Mouse (Mus musculus) activated CD4-positive, CD25-positive, alpha-beta regulatory T cell, adult 4 months (primary cell): ENCODE measurements around the gene B3gntl1. TPM values are rescaled to one million over a fixed set of nuclear protein-coding genes. Genes with fewer than 3 reads are reported as not detected.

Experiments
- ATAC-seq: one replicate; pipeline ENCODE4 v1.8.0; 2017
- polyA plus RNA-seq, 2 experiments: library from polyadenylated mRNA; unstranded; fragments of 100-300 nt; shearing (Covaris generic); gene quantifications; one replicate each; pipeline ENCODE4 v1.2.1; 2017

Gene B3gntl1
- 10 to 100 TPM in 1 of 2 experiments, 1 to 10 TPM in 1; 8.4 to 11.3 TPM for polyA plus RNA-seq

GRCm38 (mm10) chr11:121672990-121673572 is at the start of gene B3gntl1:
Gene B3gntl1, minus strand, starts transcription at chr11:121673153.
- peak; percentile 100 for ATAC-seq

GRCm38 (mm10) chr11:121722434-121722833 is 49.5 kb upstream of the B3gntl1 start:
- ATAC-seq = no peak

GRCm38 (mm10) chr11:121720752-121721151 is 47.8 kb upstream of the B3gntl1 start:
- no peak for ATAC-seq

DNA sequence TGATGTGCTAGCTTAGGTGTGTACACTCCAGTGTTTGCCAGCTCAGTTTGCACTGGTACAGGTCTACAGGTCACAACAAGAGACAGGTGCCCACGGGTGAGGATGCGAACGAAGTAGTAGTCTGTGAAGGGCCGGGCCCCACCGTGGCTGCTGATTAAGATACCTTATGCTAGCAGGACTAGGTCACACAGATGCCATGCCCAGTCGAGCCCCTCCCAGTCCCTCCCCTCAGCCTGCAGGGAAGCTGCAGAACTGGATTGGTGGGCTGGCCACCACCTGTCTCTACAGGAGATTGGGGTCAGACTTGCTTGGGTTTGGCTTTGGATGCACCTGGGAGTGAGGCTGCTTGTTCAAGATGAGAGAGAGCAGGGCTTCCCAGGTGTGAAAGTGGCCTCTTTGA is 44.8 kb upstream of the B3gntl1 start:
- no peak for ATAC-seq

GRCm38 (mm10) chr11:121714745-121715485 is 42.0 kb upstream of the B3gntl1 start:
- ATAC-seq = no peak

DNA sequence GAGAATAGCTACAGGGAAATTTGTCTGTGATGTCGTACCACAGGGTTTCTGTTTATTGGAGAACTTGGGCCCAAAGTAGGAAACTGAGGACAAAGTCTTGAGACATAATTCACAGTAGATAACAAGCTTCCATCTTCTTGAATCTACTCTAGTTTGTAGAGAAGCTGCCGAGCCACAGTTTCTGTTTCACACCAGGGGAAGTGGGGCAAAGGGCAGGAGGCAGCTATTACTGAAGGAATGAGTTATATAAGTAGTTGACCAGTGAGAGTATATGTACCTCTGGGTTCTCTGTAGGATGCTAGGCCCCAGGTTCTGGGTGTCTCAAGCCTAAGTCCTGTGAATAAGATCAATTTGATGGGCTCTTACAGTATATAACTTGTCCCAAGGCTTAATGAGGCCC is 40.6 kb upstream of the B3gntl1 start:
- ATAC-seq = no peak

DNA sequence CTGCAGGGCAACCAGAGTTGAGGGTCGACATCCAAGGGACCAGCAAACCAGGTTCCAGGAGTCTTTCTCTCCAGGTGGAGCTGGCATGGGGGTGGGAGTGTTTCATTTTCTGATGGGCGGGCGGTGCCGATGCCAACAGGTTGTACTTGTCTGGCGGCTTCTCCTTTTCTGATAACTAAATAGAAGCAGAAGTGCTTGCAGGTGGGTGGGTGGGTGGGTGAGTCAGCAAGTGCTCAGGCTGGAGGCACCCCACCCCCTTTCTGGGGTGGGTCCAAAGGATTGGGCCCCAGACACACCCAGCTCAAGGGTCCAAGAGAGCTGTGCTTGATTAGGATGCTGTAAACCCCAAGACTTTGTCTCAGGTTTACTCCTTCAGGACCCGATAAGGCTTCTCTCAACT is 40.0 kb upstream of the B3gntl1 start:
- no peak for ATAC-seq

GRCm38 (mm10) chr11:121710245-121710644 is 37.3 kb upstream of the B3gntl1 start:
- no peak for ATAC-seq

GRCm38 (mm10) chr11:121709278-121709677 is 36.3 kb upstream of the B3gntl1 start:
- ATAC-seq = no peak

GRCm38 (mm10) chr11:121706521-121707005 is 33.6 kb upstream of the B3gntl1 start:
- ATAC-seq = peak; percentile 88

- ATAC-seq = no peak
These were observed 30.8 kb upstream of the B3gntl1 start for GRCm38 (mm10) chr11:121703619-121704215.

DNA sequence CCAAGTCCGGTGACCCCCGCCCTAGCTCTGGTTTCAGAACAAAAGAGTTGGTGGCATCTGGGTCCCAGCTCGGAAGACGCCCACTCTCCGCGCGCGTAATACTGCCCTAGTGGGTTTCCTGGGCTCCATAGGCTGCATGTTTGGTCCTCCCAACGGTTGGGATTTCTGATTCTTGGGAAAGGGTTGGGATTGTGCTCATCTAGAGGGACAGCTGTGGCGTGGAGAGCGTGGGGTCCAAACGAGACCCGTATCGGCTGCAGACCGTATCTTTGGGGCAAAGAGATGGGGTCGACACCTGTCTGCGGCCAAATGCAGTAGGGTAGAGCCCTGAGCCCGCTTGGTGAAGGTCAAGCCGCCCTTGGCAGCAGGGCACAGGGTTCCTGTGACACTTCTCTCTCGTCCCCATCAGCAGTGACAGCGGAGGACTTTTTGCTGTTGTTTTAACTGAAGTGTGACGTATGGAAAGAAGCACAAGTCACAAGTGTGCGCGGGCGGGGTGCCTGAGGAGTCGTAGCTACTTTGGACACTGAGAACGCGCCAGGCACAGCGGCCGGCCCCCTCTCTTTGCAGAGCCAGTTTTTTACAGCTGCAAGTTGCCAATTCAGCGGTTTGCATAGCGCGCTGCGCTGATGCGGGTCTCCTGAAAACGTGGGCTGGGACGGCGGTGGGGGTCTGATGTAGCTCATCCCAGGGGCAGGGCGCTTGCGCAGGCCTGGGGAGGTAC is 30.1 kb upstream of the B3gntl1 start:
- peak; percentile 45 for ATAC-seq

DNA sequence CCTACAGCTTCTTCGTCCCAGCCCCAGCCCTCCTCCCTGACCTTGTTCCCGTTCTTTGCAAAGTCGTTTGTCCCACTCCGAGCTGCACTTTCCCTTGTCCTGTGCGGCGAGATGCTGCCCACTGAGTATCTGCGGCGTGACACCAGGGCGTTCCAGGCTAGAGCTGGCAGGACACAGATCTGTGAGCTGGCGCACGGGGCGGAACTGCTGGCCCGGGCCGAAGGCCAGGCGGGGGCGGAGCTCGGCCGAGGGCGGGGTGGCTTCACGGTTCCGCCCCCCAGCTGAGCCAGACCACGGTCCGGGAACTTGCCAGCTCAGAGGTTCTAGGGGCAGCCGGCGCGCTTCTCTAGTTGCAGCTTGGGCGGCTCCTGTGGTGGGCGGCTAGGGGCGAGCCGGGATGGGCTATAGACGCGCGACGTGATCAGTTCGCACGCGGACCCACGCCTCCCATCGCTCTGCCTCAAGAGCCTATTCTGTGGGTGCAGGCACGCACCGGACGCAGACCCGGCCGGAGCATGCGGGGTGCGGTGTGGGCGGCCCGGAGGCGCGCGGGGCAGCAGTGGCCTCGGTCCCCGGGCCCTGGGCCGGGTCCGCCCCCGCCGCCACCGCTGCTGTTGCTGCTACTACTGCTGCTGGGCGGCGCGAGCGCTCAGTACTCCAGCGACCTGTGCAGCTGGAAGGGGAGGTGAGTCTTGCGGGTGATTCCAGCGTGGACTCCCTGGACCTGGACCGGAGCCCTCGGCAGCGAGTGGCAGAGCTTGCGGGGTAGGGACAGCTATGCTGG is 29.4 kb upstream of the B3gntl1 start:
- peak; percentile 11 for ATAC-seq

GRCm38 (mm10) chr11:121701244-121701643 is 28.3 kb upstream of the B3gntl1 start, which contains the start of gene Metrnl:
Gene Metrnl, plus strand, starts transcription at chr11:121701544.
- ATAC-seq = no peak

GRCm38 (mm10) chr11:121698381-121698955 is 25.5 kb upstream of the B3gntl1 start:
- no peak for ATAC-seq

- no peak for ATAC-seq
These were observed 24.3 kb upstream of the B3gntl1 start for GRCm38 (mm10) chr11:121697271-121697670.

DNA sequence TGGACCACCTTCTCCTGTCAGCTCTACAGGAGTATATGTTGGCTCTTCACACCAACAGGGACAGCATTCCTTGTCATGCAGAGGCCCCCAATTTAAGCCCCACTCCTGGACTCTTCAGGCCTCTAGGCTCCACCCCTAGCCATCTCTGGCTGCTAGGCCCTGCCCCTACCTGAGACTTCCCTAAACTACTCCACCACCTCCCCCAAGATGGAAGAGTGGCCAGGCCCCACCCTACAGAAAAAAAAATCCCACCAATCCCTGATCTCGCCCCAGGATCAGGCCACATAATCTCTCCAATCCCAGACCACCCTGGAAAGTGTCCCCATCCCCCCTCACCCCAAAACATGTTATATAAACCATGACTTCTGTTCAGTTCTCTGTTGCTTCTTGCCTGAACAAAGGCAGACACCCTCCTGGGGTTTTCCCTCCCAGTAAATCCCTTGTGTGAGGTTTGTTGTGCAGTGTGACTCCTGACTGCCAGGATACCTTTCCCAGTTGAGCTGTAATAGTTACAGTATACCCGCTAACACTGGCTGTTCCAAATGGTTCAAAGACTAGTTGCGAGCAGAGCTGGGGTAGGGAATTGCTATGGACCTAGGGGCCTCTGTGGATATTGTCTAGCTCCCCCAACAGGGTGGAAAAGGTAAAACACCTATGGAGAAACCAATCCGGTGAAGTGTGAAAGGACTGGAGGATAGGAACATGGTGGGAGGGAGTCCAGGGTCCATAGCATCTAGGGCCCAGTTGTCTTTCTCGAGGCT is 22.5 kb upstream of the B3gntl1 start:
- ATAC-seq = no peak

GRCm38 (mm10) chr11:121688024-121688423 is 15.1 kb upstream of the B3gntl1 start:
- ATAC-seq = no peak

DNA sequence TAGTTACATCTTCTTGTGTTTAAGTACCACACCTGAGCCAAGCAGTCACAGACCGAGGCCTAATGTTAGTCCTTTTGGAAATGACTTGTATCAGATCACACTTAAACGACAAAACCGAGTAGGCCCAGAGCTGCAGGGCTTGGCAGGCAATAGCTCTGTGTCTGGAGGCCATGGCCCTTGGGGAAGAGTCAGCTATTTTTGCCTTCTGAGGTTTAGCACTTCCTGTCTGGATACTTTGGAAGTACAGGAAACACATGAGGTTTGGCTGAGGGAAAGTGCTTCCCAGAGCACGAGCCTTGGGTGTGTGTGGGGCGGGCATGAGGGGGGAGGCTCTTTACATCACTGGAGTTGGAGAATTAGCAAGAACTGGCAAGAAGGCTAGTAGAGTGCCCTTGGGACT is 13.7 kb upstream of the B3gntl1 start:
- no peak for ATAC-seq

DNA sequence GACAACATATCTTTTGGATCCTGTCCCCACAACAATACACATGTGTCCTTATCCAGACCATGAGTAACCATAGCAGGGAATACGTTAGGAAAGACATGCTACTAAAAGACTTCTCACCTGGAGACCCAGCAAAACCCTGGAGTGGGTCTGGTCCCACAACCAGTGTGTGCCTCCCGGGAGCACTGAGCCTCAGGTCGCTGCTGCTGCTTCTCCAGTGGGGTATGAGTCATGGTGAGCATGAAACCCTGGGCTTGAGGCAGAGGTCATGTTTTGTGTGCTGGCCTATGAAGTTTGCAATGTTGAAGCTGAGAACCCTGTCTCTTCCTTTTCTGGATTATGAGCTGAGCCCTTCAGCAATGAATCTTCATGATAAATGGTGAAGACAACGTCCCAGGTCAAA is 13.1 kb upstream of the B3gntl1 start:
- ATAC-seq = no peak

- no peak for ATAC-seq
These were observed 12.6 kb upstream of the B3gntl1 start for GRCm38 (mm10) chr11:121685491-121686001.
